Mouse (Mus musculus) olfactory bulb, adult 2 months (tissue): ENCODE results near the gene Mypn.

Source experiments
- CTCF ChIP-seq: fragments of 200-500 bp; IDR thresholded peaks from 2 replicates; pipeline ENCODE4 v1.5.1; 2012; ENCODE audit warnings: low read depth, mild to moderate bottlenecking, low read length, moderate library complexity; ENCODE audit not compliant: insufficient read depth
- POLR2A ChIP-seq: fragments of 200-500 bp; IDR thresholded peaks from 2 replicates; pipeline ENCODE4 v1.6.1; 2012; ENCODE audit warnings: mild to moderate bottlenecking, low read depth, low read length, moderate library complexity; ENCODE audit not compliant: insufficient read depth

DNA sequence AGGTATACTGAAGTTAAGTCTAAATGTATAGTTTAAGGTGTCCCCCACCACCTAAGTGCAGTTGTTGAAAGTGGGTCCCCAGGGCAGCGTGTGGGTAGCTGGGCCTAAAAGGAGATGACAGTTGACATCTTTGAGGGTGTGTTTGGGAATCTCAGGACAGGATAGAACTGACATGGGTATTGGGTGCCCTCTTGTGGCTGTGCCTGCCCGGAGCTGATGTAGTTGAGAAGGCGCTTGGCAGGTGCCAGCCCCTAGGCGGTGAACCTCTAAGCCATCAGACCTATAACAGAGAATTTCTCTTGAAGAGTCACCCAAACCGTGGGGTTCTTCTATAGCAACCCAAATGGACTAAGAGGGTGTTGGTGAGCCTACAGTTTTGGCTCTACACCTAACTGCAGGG, 137.8 kb downstream of the Mypn start:
- TF ChIP-seq CTCF (peak; percentile 76), POLR2A (no peak)
